Mouse (Mus musculus) embryonic facial prominence, embryonic 15.5 days (tissue): ENCODE measurements around the gene D11Wsu47e. TPM values are rescaled to one million over a fixed set of nuclear protein-coding genes. Genes with fewer than 3 reads are reported as not detected.

Experiments used
- ATAC-seq: fragments of 200-750 bp; cut with Nextera tagmentation; 2 replicates; pipeline ENCODE4 v1.8.0; 2017; ENCODE audit warnings: low read depth, moderate TSS enrichment; ENCODE audit not compliant: insufficient number of reproducible peaks, low FRiP score, low TSS enrichment
- H3K27ac ChIP-seq: fragments of 300-500 bp; sonication (generic); replicated peaks from 2 replicates; pipeline ENCODE4 v1.5.1; 2015; ENCODE audit warnings: mild to moderate bottlenecking, inconsistent platforms
- H3K27me3 ChIP-seq: fragments of 300-500 bp; sonication (generic); 2 replicates; pipeline ENCODE4 v1.6.1; 2015; ENCODE audit warnings: inconsistent platforms
- H3K36me3 ChIP-seq: fragments of 300-500 bp; sonication (generic); 2 replicates; pipeline ENCODE4 v1.6.1; 2015; ENCODE audit warnings: mild to moderate bottlenecking, inconsistent platforms
- H3K4me1 ChIP-seq: fragments of 300-500 bp; sonication (generic); 2 replicates; pipeline ENCODE4 v1.6.1; 2015; ENCODE audit warnings: inconsistent platforms
- H3K4me2 ChIP-seq: fragments of 300-500 bp; sonication (generic); replicated peaks from 2 replicates; pipeline ENCODE4 v1.6.1; 2015; ENCODE audit warnings: mild to moderate bottlenecking, inconsistent platforms
- H3K4me3 ChIP-seq: fragments of 300-500 bp; sonication (generic); replicated peaks from 2 replicates; pipeline ENCODE4 v1.5.1; 2015; ENCODE audit warnings: mild to moderate bottlenecking, inconsistent platforms
- H3K9ac ChIP-seq: fragments of 300-500 bp; sonication (generic); 2 replicates; pipeline ENCODE4 v1.6.1; 2015; ENCODE audit warnings: inconsistent platforms
- H3K9me3 ChIP-seq: fragments of 300-500 bp; sonication (generic); replicated peaks from 2 replicates; pipeline ENCODE4 v1.6.1; 2016; ENCODE audit warnings: inconsistent platforms
- WGBS: fragments of 180-500 bp; shearing (Covaris S2); methylation state at CpG from one replicate; pipeline ENCODE4 v1.1.7; 2015; 5-methylcytosine and 5-hydroxymethylcytosine counted together
- polyA plus RNA-seq: library from polyadenylated mRNA; unstranded; fragments of >200 nt; fragmentation: Nextera tagmentation; extraction: Ambion mirVana; gene quantifications from 2 replicates; pipeline ENCODE4 v1.2.1, GENCODE M21; 2015

The D11Wsu47e gene
- polyA plus RNA-seq, result 19.2 and 19.6 TPM in 2 replicates

DNA sequence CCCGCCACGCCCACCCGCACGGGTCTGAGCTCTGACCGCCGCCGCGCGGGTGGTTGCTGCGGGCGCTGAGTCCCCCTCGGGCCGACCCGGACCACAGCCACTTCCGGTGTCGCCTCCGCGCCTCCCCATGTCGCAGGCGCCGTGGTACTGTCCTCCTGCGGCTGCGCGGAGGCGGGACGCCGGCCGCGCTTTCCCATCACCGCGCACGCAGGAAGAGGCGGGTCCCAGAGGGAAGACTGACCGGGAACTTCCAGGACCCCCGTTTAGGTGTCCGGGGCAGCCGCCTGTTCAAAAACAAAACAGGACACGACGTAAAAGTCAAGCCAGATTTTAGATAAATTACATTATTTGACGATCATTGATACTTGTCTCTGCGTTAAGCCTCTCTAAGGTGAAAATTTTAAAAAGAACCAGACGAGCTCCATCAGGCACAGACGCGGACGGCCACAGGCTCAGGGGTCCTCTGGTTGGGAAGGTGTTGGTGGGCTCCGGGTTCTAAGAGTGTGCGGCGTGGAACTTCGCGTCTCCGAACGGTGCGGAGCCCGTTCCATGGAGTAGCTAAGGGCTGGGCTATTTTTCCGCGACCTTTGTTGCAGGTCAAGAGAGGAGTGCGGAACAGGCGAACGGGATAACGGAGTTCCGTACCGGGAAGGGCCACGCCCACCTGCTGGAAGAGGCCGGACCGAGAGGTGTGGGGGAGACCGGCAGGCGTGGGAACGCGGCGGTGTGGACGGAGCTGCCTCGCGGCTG is at the start of gene D11Wsu47e, which contains the start of gene Fam104a:
D11Wsu47e (plus strand) TSS at position 456 of the 750 bp plus-strand sequence.
Fam104a (minus strand) TSS at position 199 of the 750 bp plus-strand sequence.
- peaks cover 16% of the 10 kb centered on the region for H3K36me3 ChIP-seq
- peaks cover 28% of the 10 kb centered on the region for H3K4me1 ChIP-seq
- peak; percentile 93 for ATAC-seq
- H3K9ac ChIP-seq, result peak within 1 kb of the TSS; percentile 81
- peak within 1 kb of the TSS; percentile 96 for H3K4me3 ChIP-seq
- peak within 1 kb of the TSS; percentile 97 for H3K27ac ChIP-seq
- no peaks in the 10 kb centered on the region for H3K27me3 ChIP-seq
- under 1% methylated on average over 70 of the region's 73 CpGs for WGBS
- no peaks in the 10 kb centered on the region for H3K9me3 ChIP-seq
- peak within 1 kb of the TSS; percentile 87 for H3K4me2 ChIP-seq

DNA sequence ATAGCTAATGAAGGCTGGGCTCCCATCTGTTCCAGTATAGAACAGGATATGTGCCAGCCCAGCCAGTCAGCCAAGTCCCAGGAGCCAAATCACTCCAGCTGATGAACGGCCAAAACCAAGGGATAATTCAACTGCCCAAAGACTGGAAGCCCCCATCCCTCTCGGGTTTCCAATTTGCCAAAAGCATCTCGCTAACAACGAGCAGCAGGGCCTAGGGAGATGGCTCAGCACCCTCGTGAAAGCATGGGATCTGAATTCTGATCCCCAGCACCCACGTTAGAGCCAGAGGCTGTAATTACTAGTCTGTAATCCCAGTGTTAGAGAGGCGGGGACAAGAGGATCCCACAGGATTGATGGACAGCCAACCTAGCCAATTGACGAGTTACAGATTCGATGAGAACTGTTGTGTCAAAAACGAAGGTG is 49.5 kb upstream of the D11Wsu47e start:
- H3K36me3 ChIP-seq, result no peaks in the 10 kb centered on the region
- no peak overlapping the region for H3K4me3 ChIP-seq
- 55% methylated on average over 10 of the region's 10 CpGs for WGBS
- H3K27me3 ChIP-seq, result no peaks in the 10 kb centered on the region
- no peak overlapping the region for H3K9ac ChIP-seq
- no peaks in the 10 kb centered on the region for H3K9me3 ChIP-seq
- ATAC-seq, result no peak
- no peak overlapping the region for H3K4me2 ChIP-seq
- no peak overlapping the region for H3K27ac ChIP-seq
- no peaks in the 10 kb centered on the region for H3K4me1 ChIP-seq

DNA sequence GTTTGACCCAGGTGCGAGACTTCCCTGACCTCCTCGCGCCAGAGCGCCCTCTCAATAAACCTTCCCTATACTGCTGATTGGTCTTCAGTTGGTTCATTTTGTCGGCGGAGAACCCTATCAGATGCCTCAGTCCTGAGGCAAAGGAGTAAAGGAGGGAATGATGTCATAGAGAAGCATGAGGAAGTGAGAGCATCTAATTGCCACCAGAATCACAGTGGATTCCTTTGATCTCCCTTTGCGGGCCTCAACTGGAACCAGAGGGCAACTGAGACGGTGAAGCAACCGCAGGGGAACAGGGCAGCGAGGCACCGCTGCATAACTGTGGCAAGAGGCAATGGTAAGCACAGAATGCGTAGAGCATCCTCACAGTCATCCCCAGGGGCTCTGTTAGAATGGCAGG is 45.5 kb upstream of the D11Wsu47e start:
- WGBS, result 80% methylated on average over 12 of the region's 12 CpGs
- Histone ChIP-seq H3K27me3 (no peaks in the 10 kb centered on the region), H3K4me3 (no peak overlapping the region), H3K4me2 (no peak overlapping the region), H3K9ac (no peak overlapping the region), H3K27ac (no peak overlapping the region), H3K9me3 (no peaks in the 10 kb centered on the region), H3K36me3 (no peaks in the 10 kb centered on the region), H3K4me1 (no peaks in the 10 kb centered on the region)
- no peak for ATAC-seq

DNA sequence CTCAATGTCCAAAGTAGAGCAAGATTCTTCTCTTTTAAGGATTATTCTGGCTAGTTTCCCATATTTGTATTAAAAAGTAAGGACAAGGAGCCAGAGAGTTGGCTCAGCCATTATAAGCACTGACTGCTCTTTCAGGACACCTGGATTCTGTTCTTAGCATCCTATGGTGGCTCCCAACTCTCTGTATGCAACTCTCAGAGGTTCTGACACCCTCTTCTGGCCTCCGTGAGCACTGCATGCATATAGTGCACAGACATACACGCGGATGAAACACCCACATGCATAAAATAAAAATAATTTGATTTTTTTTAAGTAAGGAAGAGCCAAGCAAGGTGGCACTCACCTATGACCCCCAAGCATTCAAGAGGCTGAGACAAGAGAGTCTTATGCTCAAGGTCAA is 39.0 kb upstream of the D11Wsu47e start:
- no peak overlapping the region for H3K4me3 ChIP-seq
- H3K4me1 ChIP-seq, result peaks cover 17% of the 10 kb centered on the region
- no peaks in the 10 kb centered on the region for H3K9me3 ChIP-seq
- no peak overlapping the region for H3K27ac ChIP-seq
- no peaks in the 10 kb centered on the region for H3K36me3 ChIP-seq
- ATAC-seq, result no peak
- no peaks in the 10 kb centered on the region for H3K27me3 ChIP-seq
- WGBS, result 87% methylated on average over 3 of the region's 3 CpGs
- no peak overlapping the region for H3K9ac ChIP-seq
- H3K4me2 ChIP-seq, result no peak overlapping the region

DNA sequence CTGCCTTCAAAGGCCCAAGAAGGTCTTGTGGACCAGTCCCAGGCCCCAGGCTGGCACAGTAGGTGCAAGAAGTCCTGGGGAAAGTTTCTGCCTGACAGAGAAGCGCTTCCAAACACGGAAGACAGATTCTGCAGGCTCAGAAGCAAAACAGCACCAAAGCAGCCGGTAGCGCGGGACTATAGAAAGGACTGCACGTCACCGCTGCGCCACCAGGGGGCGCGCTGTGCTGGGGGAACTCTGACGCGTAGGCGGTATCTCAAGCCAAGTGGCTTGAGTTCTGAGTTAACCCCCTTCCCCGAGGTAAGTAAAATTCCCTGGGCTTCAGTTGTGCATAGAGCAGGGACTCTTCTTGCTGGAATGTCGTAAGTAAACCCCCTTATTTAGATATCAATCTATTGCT is 36.1 kb upstream of the D11Wsu47e start:
- H3K9ac ChIP-seq, result no peak overlapping the region; the same call in 1 of the 2 replicates
- H3K27me3 ChIP-seq, result no peaks in the 10 kb centered on the region
- peak overlapping the region; percentile 31 for H3K4me2 ChIP-seq
- 0 out of 2 replicates have a peak overlapping the region, but pooled peaks have one; percentile 71 for H3K4me3 ChIP-seq
- peaks cover 32% of the 10 kb centered on the region for H3K4me1 ChIP-seq
- 0 out of 2 replicates have a peak overlapping the region, but pooled peaks have one; percentile 22 for H3K27ac ChIP-seq
- WGBS, result 5% methylated on average over 15 of the region's 15 CpGs
- peaks cover 16% of the 10 kb centered on the region for H3K36me3 ChIP-seq
- no peaks in the 10 kb centered on the region for H3K9me3 ChIP-seq
- no peak; the same call in 1 of the 2 replicates for ATAC-seq

DNA sequence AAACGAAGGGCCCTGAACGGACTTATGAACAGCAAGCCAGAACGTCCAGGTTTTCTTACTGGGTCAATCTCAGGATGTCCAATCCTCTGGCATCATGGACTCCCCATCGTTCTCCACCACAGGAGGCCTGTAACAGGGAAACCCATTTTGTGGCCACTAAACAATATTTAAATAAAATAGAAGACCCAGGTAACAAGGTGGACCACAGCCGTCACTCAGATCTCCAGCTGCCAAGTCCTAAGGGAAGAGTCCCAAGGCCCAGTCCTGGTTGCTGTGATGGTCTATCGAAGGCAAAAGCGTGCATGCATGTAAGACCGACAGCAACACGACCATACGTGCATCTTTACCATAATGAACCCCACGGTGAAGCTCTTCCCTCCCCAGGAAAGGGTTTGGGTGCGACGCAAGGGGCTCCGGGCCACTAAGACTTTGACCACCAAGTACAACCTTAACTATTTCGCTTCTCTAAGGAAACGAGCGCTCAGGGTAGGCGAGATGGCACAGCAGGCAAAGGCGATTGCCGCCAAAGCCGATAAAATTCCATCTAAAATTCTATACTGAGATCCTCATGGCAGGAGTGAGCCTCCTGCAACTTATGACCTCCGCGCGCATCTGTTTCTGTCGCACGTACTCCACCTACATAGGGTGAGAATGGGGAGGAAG is 35.4 kb upstream of the D11Wsu47e start, which contains the start of gene Cog1:
Cog1 (plus strand) TSS at position 480 of the 663 bp plus-strand sequence.
- H3K4me2 ChIP-seq, result peak within 1 kb of the TSS; percentile 53
- peaks cover 33% of the 10 kb centered on the region for H3K4me1 ChIP-seq
- H3K4me3 ChIP-seq, result peak within 1 kb of the TSS; percentile 71
- H3K27ac ChIP-seq, result peak within 1 kb of the TSS; percentile 82
- H3K9me3 ChIP-seq, result no peaks in the 10 kb centered on the region
- 41% methylated on average over 26 of the region's 26 CpGs for WGBS
- no peak for ATAC-seq
- H3K36me3 ChIP-seq, result peaks cover 22% of the 10 kb centered on the region
- H3K9ac ChIP-seq, result peak within 1 kb of the TSS; percentile 90
- no peaks in the 10 kb centered on the region for H3K27me3 ChIP-seq

DNA sequence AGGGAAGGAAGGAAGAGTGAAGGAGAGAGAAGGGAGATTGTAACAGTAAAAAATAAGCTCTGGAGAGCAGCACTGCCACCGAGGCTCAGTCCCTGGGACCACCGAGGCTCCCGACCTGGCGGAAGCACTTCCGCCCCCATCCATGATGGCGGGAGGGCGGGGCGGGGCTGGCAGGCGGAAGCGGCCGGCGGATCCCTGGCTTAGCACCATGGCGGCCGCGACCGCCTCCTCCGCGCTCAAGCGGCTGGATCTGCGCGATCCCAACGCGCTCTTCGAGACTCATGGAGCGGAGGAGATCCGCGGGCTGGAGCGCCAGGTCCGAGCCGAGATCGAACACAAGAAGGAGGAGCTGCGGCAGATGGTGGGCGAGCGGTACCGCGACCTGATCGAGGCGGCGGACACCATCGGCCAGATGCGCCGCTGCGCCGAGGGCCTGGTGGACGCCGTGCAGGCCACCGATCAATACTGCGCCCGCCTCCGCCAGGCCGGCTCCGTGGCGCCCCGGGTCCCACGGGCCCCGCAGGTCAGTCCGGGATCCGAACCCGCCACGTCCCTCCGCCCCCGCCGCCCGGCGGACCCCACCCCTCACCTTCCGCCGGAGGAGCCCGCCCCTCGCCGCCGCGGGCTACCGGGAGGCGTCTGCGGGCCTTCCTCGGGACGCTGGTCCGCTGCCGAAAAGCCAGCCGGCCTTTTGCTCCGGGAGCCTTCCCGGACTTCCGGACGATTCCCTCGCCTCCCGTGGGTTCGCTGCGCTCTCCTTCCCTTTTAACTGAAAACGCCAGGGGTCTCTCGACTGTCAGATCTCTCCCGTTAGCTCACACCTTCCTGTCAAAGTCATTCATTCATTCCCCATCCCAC is 34.6 kb upstream of the D11Wsu47e start, which contains the start of gene Slc39a11:
Slc39a11 (minus strand) TSS at position 727 of the 858 bp plus-strand sequence.
- under 1% methylated on average over 79 of the region's 91 CpGs for WGBS
- peaks cover 30% of the 10 kb centered on the region for H3K36me3 ChIP-seq
- peaks cover 40% of the 10 kb centered on the region for H3K4me1 ChIP-seq
- peak within 1 kb of the TSS; percentile 90 for H3K9ac ChIP-seq
- H3K4me2 ChIP-seq, result peak within 1 kb of the TSS; percentile 53
- H3K9me3 ChIP-seq, result no peaks in the 10 kb centered on the region
- peak within 1 kb of the TSS; percentile 82 for H3K27ac ChIP-seq
- ATAC-seq, result peak; percentile 82
- H3K27me3 ChIP-seq, result no peaks in the 10 kb centered on the region
- peak within 1 kb of the TSS; percentile 71 for H3K4me3 ChIP-seq

DNA sequence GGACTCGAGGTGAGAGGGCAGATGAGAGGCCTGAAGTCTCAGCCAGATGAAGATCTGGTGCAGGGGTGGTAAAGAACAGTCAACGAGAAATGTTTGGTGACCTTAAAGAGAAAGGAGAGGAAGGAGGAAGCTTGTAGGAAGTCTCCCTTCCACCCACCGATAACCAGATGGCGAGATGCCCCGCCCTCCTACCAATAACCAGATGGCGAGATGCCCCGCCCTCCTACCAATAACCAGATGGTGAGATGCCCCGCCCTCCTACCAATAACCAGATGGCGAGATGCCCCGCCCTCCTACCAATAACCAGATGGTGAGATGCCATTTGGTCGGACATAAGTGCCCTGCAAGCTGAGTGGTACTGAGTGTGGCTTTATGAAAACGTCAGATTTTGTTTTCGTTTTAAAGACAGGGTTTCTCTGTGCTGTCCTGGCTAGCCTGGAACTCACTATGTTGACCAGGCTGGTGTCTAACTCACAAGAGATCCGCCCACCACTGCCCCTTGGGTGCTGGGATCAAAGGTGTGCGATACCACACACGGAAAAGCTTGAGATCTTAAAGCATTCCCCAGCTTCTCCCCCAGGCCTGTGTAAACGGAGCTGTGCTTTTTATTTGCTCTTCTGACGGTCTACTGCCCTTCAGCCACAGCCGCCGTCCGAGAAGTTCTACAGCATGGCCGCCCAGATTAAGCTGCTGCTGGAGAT is 32.9 kb upstream of the D11Wsu47e start:
- Histone ChIP-seq H3K9ac (no peak overlapping the region), H3K9me3 (no peaks in the 10 kb centered on the region), H3K27me3 (no peaks in the 10 kb centered on the region), H3K4me2 (0 out of 2 replicates have a peak overlapping the region, but pooled peaks have one; percentile 53), H3K36me3 (peaks cover 46% of the 10 kb centered on the region), H3K4me1 (peaks cover 47% of the 10 kb centered on the region), H3K4me3 (no peak overlapping the region), H3K27ac (0 out of 2 replicates have a peak overlapping the region, but pooled peaks have one; percentile 28)
- 58% methylated on average over 22 of the region's 22 CpGs for WGBS
- ATAC-seq, result no peak

DNA sequence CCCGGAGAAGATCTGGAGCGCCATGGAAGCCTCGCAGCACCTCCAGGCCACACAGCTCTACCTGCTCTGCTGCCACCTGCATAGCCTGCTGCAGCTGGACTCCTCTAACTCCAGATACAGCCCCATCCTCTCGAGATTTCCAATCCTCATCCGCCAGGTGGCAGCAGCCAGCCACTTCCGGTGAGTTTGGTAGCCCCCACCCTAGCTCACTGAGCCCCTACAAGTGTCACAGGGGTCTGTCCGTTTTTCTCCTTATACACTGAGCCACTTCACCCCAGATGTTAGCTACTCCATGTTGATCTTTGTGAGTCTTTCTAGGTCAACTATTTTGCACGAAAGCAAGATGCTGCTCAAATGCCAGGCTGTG is 32.3 kb upstream of the D11Wsu47e start:
- H3K27me3 ChIP-seq, result no peaks in the 10 kb centered on the region
- no peak for ATAC-seq
- no peak overlapping the region for H3K4me2 ChIP-seq
- H3K4me1 ChIP-seq, result peaks cover 47% of the 10 kb centered on the region
- H3K9me3 ChIP-seq, result no peaks in the 10 kb centered on the region
- WGBS, result 54% methylated on average over 8 of the region's 8 CpGs
- H3K9ac ChIP-seq, result no peak overlapping the region
- H3K36me3 ChIP-seq, result peaks cover 52% of the 10 kb centered on the region
- no peak overlapping the region for H3K4me3 ChIP-seq
- no peak overlapping the region for H3K27ac ChIP-seq

DNA sequence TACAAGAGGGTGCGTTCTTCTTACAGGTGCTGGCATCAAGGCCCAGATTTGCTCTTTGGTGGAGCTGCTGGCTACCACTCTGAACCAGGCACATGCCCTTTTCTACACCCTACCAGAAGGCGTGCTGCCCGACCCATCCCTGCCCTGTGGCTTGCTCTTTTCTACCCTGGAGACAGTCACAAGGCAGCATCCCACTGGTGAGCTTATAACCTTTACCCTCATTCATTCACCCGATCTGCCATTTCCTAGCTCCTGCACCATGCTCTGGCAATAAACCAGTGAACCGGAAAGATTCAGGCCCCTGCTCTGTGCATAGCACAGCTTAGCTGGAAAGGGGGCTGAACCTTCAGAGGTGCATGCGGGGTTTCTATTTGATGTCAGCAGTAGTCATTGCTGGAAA is 31.7 kb upstream of the D11Wsu47e start:
- H3K27ac ChIP-seq, result no peak overlapping the region
- no peaks in the 10 kb centered on the region for H3K27me3 ChIP-seq
- H3K36me3 ChIP-seq, result peaks cover 57% of the 10 kb centered on the region
- no peak overlapping the region for H3K9ac ChIP-seq
- H3K4me3 ChIP-seq, result no peak overlapping the region
- peaks cover 47% of the 10 kb centered on the region for H3K4me1 ChIP-seq
- H3K4me2 ChIP-seq, result no peak overlapping the region
- 88% methylated on average over 6 of the region's 6 CpGs for WGBS
- no peaks in the 10 kb centered on the region for H3K9me3 ChIP-seq
- no peak for ATAC-seq
